Mouse (Mus musculus) thymus, adult 2 months (tissue): Measurements from ENCODE around the gene Cntrl.

Experiments used
- CTCF ChIP-seq: fragments of 200-500 bp; IDR thresholded peaks from 2 replicates; pipeline ENCODE4 v1.5.1; 2012; ENCODE audit warnings: mild to moderate bottlenecking, control low read depth, low read length, moderate library complexity, borderline replicate concordance; ENCODE audit not compliant: control insufficient read depth, poor library complexity, insufficient read depth; ENCODE audit errors: extremely low read depth
- POLR2A ChIP-seq: fragments of 200-500 bp; IDR thresholded peaks from 2 replicates; pipeline ENCODE4 v1.6.1; 2012; ENCODE audit warnings: mild to moderate bottlenecking, low read length, control low read depth, moderate library complexity; ENCODE audit not compliant: control insufficient read depth, poor library complexity, insufficient read depth; ENCODE audit errors: extremely low read depth

GRCm38 (mm10) chr2:35228145-35228544 is 118.9 kb downstream of the Cntrl start:
- TF ChIP-seq POLR2A (no peak), CTCF (no peak)
